Mouse (Mus musculus) liver, postnatal 0 days (tissue): ENCODE measurements around the gene Chd6.

Source experiments
- CTCF ChIP-seq: sonication (generic); IDR thresholded peaks from 2 replicates; pipeline ENCODE4 v1.5.1; 2016; ENCODE audit warnings: antibody characterized with exemption, low read depth
- EP300 ChIP-seq: IDR thresholded peaks from 2 replicates; pipeline ENCODE4 v1.6.1; 2016; ENCODE audit warnings: antibody characterized with exemption, low read depth, mild to moderate bottlenecking

GRCm38 (mm10) chr2:160915821-160916610, 192.9 kb downstream of the Chd6 start:
- TF ChIP-seq CTCF, result no peak
- no peak for TF ChIP-seq EP300
